Mouse (Mus musculus): ENCODE measurements around the gene Gm7075. TPM values are rescaled to one million over a fixed set of nuclear protein-coding genes. Genes with fewer than 3 reads are reported as not detected.

Gm7075 gene
- polyA plus RNA-seq, 1 experiment: not detected

- no peaks in the 10 kb centered on the region for H3K36me3 ChIP-seq (ENCODE audit: control insufficient read depth, insufficient read depth)
- peak within 1 kb of the TSS; percentile 84 for H3K4me3 ChIP-seq (ENCODE audit: insufficient read depth, poor library complexity, severe bottlenecking)
- TF ChIP-seq MYOG (IDR thresholded peaks at IDR 0.05; ENCODE audit: control insufficient read depth, extremely low read depth, insufficient read length): no peak
- TF ChIP-seq MAX (IDR thresholded peaks at IDR 0.05): peak; percentile 38
- TF ChIP-seq USF1 (IDR thresholded peaks at IDR 0.05; ENCODE audit: low read depth): peak; percentile 95
- no peak for TF ChIP-seq CTCF (IDR thresholded peaks at IDR 0.05; ENCODE audit: control insufficient read depth, insufficient read depth, insufficient read length)
- H3ac ChIP-seq (ENCODE audit: control insufficient read depth, insufficient read length, low read depth): peak within 1 kb of the TSS; percentile 86
- no peaks in the 10 kb centered on the region for H3K79me2 ChIP-seq (ENCODE audit: control insufficient read depth, insufficient read depth)
- H3K79me3 ChIP-seq (ENCODE audit: low read depth): no peaks in the 10 kb centered on the region
- no peaks in the 10 kb centered on the region for H3K27me3 ChIP-seq (ENCODE audit: control insufficient read depth, insufficient read depth, insufficient read length)
Observed at GRCm38 (mm10) chr10:63429785-63430305, 8.3 kb upstream of the Gm7075 start, which contains the start of gene Ctnna3. Gene Ctnna3 (plus strand): TSS chr10:63430098.

DNA sequence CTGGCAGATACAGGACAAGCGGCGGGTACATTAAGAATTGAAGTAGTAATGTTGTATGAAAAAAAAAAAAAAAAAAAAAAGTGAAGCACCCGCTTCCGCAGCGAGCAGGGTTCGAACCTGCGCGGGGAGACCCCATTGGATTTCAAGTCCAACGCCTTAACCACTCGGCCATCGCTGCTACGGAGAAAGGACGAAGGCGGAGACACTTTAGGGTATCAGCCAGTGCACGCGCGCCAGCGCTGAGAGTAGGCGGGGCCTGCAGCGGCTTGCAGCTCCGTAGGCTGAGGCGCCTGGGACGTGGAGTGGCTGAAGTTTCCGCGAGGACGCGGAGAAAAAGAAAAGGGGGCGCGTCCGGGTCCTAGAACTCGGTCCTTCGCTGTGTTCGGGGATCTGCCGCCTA is 7.8 kb upstream of the Gm7075 start:
- no peaks in the 10 kb centered on the region for H3K79me3 ChIP-seq (ENCODE audit: low read depth)
- no peaks in the 10 kb centered on the region for H3K36me3 ChIP-seq (ENCODE audit: control insufficient read depth, insufficient read depth)
- H3K27me3 ChIP-seq (ENCODE audit: control insufficient read depth, insufficient read depth, insufficient read length): no peaks in the 10 kb centered on the region
- TF ChIP-seq MYOD1 (IDR thresholded peaks at IDR 0.05; ENCODE audit: control insufficient read depth, insufficient read length, low read depth): no peak
- no peak for TF ChIP-seq MYOG (IDR thresholded peaks at IDR 0.05; ENCODE audit: control insufficient read depth, extremely low read depth, insufficient read length)
- TF ChIP-seq MAX (IDR thresholded peaks at IDR 0.05): no peak
- no peak for TF ChIP-seq CTCF (IDR thresholded peaks at IDR 0.05; ENCODE audit: control insufficient read depth, insufficient read depth, insufficient read length)
- TF ChIP-seq USF1 (IDR thresholded peaks at IDR 0.05; ENCODE audit: low read depth): no peak
- no peak for TF ChIP-seq FOSL1 (IDR thresholded peaks at IDR 0.05; ENCODE audit: insufficient read depth, low read length, poor library complexity, severe bottlenecking)
- no peak for TF ChIP-seq CEBPB (IDR thresholded peaks at IDR 0.05; ENCODE audit: low read depth)
- peak overlapping the region; percentile 86 for H3ac ChIP-seq (ENCODE audit: control insufficient read depth, insufficient read length, low read depth)
- H3K79me2 ChIP-seq (ENCODE audit: control insufficient read depth, insufficient read depth): no peaks in the 10 kb centered on the region
- H3K4me3 ChIP-seq (ENCODE audit: insufficient read depth, poor library complexity, severe bottlenecking): peak overlapping the region; percentile 84

- Histone ChIP-seq H3K79me3 (ENCODE audit: low read depth) (no peaks in the 10 kb centered on the region), H3K27me3 (ENCODE audit: control insufficient read depth, insufficient read depth, insufficient read length) (no peaks in the 10 kb centered on the region), H3ac (ENCODE audit: control insufficient read depth, insufficient read length, low read depth) (peak overlapping the region; percentile 45), H3K36me3 (ENCODE audit: control insufficient read depth, insufficient read depth) (no peaks in the 10 kb centered on the region), H3K4me3 (ENCODE audit: insufficient read depth, poor library complexity, severe bottlenecking) (peak overlapping the region; percentile 84), H3K79me2 (ENCODE audit: control insufficient read depth, insufficient read depth) (no peaks in the 10 kb centered on the region)
- no peak for TF ChIP-seq MYOG (IDR thresholded peaks at IDR 0.05; ENCODE audit: control insufficient read depth, extremely low read depth, insufficient read length)
- TF ChIP-seq FOSL1 (IDR thresholded peaks at IDR 0.05; ENCODE audit: insufficient read depth, low read length, poor library complexity, severe bottlenecking): no peak
- no peak for TF ChIP-seq MYOD1 (IDR thresholded peaks at IDR 0.05; ENCODE audit: control insufficient read depth, insufficient read length, low read depth)
- TF ChIP-seq USF1 (IDR thresholded peaks at IDR 0.05; ENCODE audit: low read depth): no peak
- no peak for TF ChIP-seq MAX (IDR thresholded peaks at IDR 0.05)
- no peak for TF ChIP-seq CEBPB (IDR thresholded peaks at IDR 0.05; ENCODE audit: low read depth)
- no peak for TF ChIP-seq CTCF (IDR thresholded peaks at IDR 0.05; ENCODE audit: control insufficient read depth, insufficient read depth, insufficient read length)
Observed at GRCm38 (mm10) chr10:63429023-63429340, 7.4 kb upstream of the Gm7075 start.

DNA sequence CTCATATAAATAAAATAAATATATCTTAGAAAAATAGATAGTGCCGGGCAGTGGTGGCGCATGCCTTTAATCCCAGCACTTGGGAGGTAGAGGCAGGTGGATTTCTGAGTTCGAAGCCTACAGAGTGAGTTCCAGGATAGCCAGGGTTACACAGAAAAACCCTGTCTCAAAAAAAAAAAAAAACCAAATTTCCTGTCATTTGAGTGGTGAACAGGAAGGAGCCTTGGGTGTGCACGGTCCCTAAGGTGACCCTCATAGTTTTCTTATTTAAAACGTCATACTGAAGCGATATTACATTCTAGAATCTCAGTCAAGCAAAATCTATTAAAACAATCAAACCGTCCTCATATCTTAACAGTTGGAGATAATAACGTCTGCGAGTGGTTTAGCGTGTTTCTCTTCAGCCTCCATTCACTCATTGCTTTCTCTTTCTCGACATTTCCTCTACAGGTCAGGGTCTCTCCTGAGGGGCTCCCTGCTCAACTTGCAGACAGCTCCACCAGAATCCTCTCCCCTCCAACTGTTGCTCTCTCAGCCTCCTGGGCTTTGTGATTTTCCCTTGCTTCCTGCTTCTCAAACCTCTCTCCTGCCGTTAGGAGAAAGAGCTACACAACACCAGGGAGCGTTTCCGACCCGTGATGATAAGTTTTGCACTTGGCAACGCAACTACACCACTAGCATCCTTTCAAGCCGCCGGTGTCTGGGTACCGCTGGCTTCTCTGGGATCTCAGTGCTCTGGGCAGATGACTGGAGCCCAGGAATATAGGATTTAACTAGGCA is 6.8 kb upstream of the Gm7075 start:
- H3K79me3 ChIP-seq (ENCODE audit: low read depth): no peaks in the 10 kb centered on the region
- H3K36me3 ChIP-seq (ENCODE audit: control insufficient read depth, insufficient read depth): no peaks in the 10 kb centered on the region
- H3K79me2 ChIP-seq (ENCODE audit: control insufficient read depth, insufficient read depth): no peaks in the 10 kb centered on the region
- no peak for TF ChIP-seq MYOD1 (IDR thresholded peaks at IDR 0.05; ENCODE audit: control insufficient read depth, insufficient read length, low read depth)
- TF ChIP-seq USF1 (IDR thresholded peaks at IDR 0.05; ENCODE audit: low read depth): no peak
- TF ChIP-seq MYOG (IDR thresholded peaks at IDR 0.05; ENCODE audit: control insufficient read depth, extremely low read depth, insufficient read length): no peak
- no peak for TF ChIP-seq MAX (IDR thresholded peaks at IDR 0.05)
- H3ac ChIP-seq (ENCODE audit: control insufficient read depth, insufficient read length, low read depth): peak overlapping the region; percentile 45
- H3K4me3 ChIP-seq (ENCODE audit: insufficient read depth, poor library complexity, severe bottlenecking): peak overlapping the region; percentile 84
- H3K27me3 ChIP-seq (ENCODE audit: control insufficient read depth, insufficient read depth, insufficient read length): no peaks in the 10 kb centered on the region

- Histone ChIP-seq H3K27me3 (ENCODE audit: control insufficient read depth, insufficient read depth, insufficient read length) (no peaks in the 10 kb centered on the region), H3ac (ENCODE audit: control insufficient read depth, insufficient read length, low read depth) (no peak overlapping the region), H3K79me2 (ENCODE audit: control insufficient read depth, insufficient read depth) (no peaks in the 10 kb centered on the region), H3K4me3 (ENCODE audit: insufficient read depth, poor library complexity, severe bottlenecking) (no peak overlapping the region), H3K36me3 (ENCODE audit: control insufficient read depth, insufficient read depth) (no peaks in the 10 kb centered on the region), H3K79me3 (ENCODE audit: low read depth) (no peaks in the 10 kb centered on the region)
- TF ChIP-seq MYOD1 (IDR thresholded peaks at IDR 0.05; ENCODE audit: control insufficient read depth, insufficient read length, low read depth) (no peak), FOSL1 (IDR thresholded peaks at IDR 0.05; ENCODE audit: insufficient read depth, low read length, poor library complexity, severe bottlenecking) (no peak), USF1 (IDR thresholded peaks at IDR 0.05; ENCODE audit: low read depth) (no peak), MYOG (IDR thresholded peaks at IDR 0.05; ENCODE audit: control insufficient read depth, extremely low read depth, insufficient read length) (no peak), CTCF (IDR thresholded peaks at IDR 0.05; ENCODE audit: control insufficient read depth, insufficient read depth, insufficient read length) (no peak), MAX (IDR thresholded peaks at IDR 0.05) (no peak), CEBPB (IDR thresholded peaks at IDR 0.05; ENCODE audit: low read depth) (no peak)
Observed at GRCm38 (mm10) chr10:63427146-63427545, 5.6 kb upstream of the Gm7075 start.

DNA sequence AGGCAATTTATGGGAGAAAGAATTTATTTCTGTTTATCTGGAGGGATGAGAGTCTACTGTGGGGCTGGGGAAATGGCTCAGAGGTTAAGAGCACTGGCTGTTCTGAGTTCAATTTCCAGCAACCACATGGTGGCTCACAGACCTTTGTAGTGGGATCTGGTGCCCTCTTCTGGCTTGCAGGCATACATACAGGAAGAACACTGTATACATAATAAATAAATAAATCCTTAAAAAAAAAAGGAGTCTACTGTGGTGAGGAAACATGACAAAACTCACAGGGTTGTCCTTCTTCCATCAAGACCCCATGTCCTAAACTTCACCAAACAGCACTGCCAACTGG is 2.9 kb upstream of the Gm7075 start:
- H3K36me3 ChIP-seq (ENCODE audit: control insufficient read depth, insufficient read depth): no peaks in the 10 kb centered on the region
- no peaks in the 10 kb centered on the region for H3K79me3 ChIP-seq (ENCODE audit: low read depth)
- H3K27me3 ChIP-seq (ENCODE audit: control insufficient read depth, insufficient read depth, insufficient read length): no peaks in the 10 kb centered on the region
- H3K79me2 ChIP-seq (ENCODE audit: control insufficient read depth, insufficient read depth): no peaks in the 10 kb centered on the region
- no peak overlapping the region for H3K4me3 ChIP-seq (ENCODE audit: insufficient read depth, poor library complexity, severe bottlenecking)
- H3ac ChIP-seq (ENCODE audit: control insufficient read depth, insufficient read length, low read depth): no peak overlapping the region
- TF ChIP-seq CEBPB (IDR thresholded peaks at IDR 0.05; ENCODE audit: low read depth): no peak
- no peak for TF ChIP-seq CTCF (IDR thresholded peaks at IDR 0.05; ENCODE audit: control insufficient read depth, insufficient read depth, insufficient read length)
- no peak for TF ChIP-seq MYOG (IDR thresholded peaks at IDR 0.05; ENCODE audit: control insufficient read depth, extremely low read depth, insufficient read length)
- no peak for TF ChIP-seq FOSL1 (IDR thresholded peaks at IDR 0.05; ENCODE audit: insufficient read depth, low read length, poor library complexity, severe bottlenecking)
- no peak for TF ChIP-seq MYOD1 (IDR thresholded peaks at IDR 0.05; ENCODE audit: control insufficient read depth, insufficient read length, low read depth)
- TF ChIP-seq USF1 (IDR thresholded peaks at IDR 0.05; ENCODE audit: low read depth): no peak
- no peak for TF ChIP-seq MAX (IDR thresholded peaks at IDR 0.05)
